Mouse (Mus musculus) testis, adult 2 months (tissue): ENCODE data around the gene Kirrel3.

Experiments used
- CTCF ChIP-seq: fragments of 200-500 bp; IDR thresholded peaks from 2 replicates; pipeline ENCODE4 v1.5.1; 2012; ENCODE audit warnings: low read depth, mild to moderate bottlenecking, inconsistent platforms, low read length, moderate library complexity; ENCODE audit not compliant: control insufficient read depth, insufficient read depth, insufficient replicate concordance
- POLR2A ChIP-seq: fragments of 200-500 bp; IDR thresholded peaks from 2 replicates; pipeline ENCODE4 v1.6.1; 2012; ENCODE audit warnings: low read depth, mild to moderate bottlenecking, inconsistent platforms, low read length, moderate library complexity; ENCODE audit not compliant: control insufficient read depth

- TF ChIP-seq POLR2A: no peak
- no peak for TF ChIP-seq CTCF
Measured at GRCm38 (mm10) chr9:35026311-35026710, 540.6 kb downstream of the Kirrel3 start.
